Mouse (Mus musculus) liver, embryonic 14 days (tissue): ENCODE measurements around the gene Pex12. TPM values are rescaled to one million over a fixed set of nuclear protein-coding genes. Genes with fewer than 3 reads are reported as not detected.

Experiments used
- polyA plus RNA-seq: library from polyadenylated mRNA; depleted of rRNA; stranded (reverse); fragments of >200 nt; gene quantifications from 2 replicates; pipeline ENCODE4 v1.2.3, GENCODE M21; 2012; rRNA removed

The Pex12 gene
- polyA plus RNA-seq, result 3.1 and 3.7 TPM in 2 replicates

GRCm38 (mm10) chr11:83302526-83303251 lies at the start of gene Pex12:
Gene Pex12 (minus strand): TSS chr11:83302586.

GRCm38 (mm10) chr11:83298225-83299195 lies 3.9 kb downstream of the Pex12 start, which contains the start of gene Ap2b1:
Gene Ap2b1 (plus strand): TSS chr11:83299024.

GRCm38 (mm10) chr11:83286566-83286965 lies 15.8 kb downstream of the Pex12 start, which contains the start of gene Slfn14:
Gene Slfn14 (minus strand): TSS chr11:83286726.

Other genes with a start within 250 kb of the Pex12 start
- gene Slfn2, start 237.5 kb downstream of the Pex12 start, polyA plus RNA-seq, result 3.1 and 4.6 TPM in 2 replicates
- 0.21 TPM in 2 replicates for gene Slfn1, start 185.7 kb downstream of the Pex12 start, polyA plus RNA-seq
- gene Slfn4, start 127.4 kb downstream of the Pex12 start, polyA plus RNA-seq, result 0.36 and 0.60 TPM in 2 replicates
- 2.5 and 3.2 TPM in 2 replicates for gene Slfn3, start 111.3 kb downstream of the Pex12 start, polyA plus RNA-seq
- gene Slfn14, start 15.9 kb downstream of the Pex12 start, polyA plus RNA-seq, result 15.2 and 18.5 TPM in 2 replicates
- 10.8 and 13.3 TPM in 2 replicates for gene Ap2b1, start 3.6 kb downstream of the Pex12 start, polyA plus RNA-seq
- 0.30 and 0.31 TPM in 2 replicates for gene Rasl10b, start 106.6 kb upstream of the Pex12 start, polyA plus RNA-seq
- gene Gas2l2, start 126.9 kb upstream of the Pex12 start, polyA plus RNA-seq, result 0.01 TPM in 1 of 2 replicates, not detected in the other
- 1.6 and 2.5 TPM in 2 replicates for gene 1700020L24Rik, start 135.1 kb upstream of the Pex12 start, polyA plus RNA-seq
- gene Mmp28, start 160.5 kb upstream of the Pex12 start, polyA plus RNA-seq, result 0.24 and 0.29 TPM in 2 replicates
- gene Taf15, start 170.5 kb upstream of the Pex12 start, polyA plus RNA-seq, result 44.5 and 48.8 TPM in 2 replicates
- not detected in 2 replicates for gene Heatr9, start 219.6 kb upstream of the Pex12 start, polyA plus RNA-seq
- 0.29 and 0.35 TPM in 2 replicates for gene Ccl5, start 227.9 kb upstream of the Pex12 start, polyA plus RNA-seq